Mouse (Mus musculus): ENCODE results near the gene Maml2.

Maml2 gene

DNA sequence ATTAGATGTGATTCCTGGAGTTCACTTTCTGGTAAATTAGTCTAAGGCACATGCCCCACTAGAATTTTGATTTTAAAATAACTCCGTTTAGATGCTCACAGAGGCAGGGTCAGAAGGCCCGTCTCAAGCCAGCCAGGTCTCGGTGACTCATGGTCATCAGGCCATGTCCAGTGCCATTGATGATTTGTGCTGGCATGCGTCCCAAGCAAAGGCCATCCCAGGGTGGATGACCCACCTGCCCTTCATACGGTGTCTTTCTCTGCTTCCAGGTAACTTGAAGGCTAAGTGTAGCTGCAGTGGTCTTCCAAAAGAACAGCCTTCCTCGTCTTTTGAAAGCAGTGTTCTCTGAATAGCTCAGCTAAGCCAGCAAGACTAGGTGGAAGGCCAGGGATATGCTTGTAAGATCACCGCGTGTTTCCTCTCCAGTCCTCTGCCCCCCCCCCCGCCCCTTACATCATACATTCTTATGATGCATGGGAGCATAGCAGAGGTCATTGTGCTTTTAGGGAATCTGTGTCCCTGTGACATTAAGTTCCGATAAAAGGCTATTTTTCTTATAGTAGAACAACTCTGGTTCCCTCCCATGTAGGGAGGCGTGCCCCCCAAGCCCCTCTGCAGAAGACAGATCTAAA is 235.4 kb downstream of the Maml2 start:
- no peak for DNase-seq (ENCODE audit: low spot score in 2 of 2)

DNA sequence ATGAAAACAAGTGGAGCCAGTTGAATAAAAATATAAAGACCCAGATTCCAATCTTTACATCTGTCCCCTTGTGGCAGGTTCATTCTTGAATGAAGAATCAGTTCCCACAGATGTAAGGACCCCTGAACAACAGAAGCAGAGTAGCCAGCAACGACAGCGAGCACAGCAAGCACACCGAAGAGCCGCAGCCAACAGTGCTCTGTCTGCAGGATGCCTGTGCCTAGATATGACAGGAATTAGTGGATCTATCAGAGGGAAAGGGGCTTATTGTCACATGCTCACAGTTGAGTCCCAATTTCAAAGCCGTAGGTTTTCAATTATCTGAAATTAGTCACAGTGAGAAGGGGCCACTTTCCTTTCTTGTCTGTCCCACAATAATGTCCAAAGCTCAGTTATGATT is 238.0 kb downstream of the Maml2 start:
- DNase-seq (ENCODE audit: low spot score in 2 of 2): no peak

DNA sequence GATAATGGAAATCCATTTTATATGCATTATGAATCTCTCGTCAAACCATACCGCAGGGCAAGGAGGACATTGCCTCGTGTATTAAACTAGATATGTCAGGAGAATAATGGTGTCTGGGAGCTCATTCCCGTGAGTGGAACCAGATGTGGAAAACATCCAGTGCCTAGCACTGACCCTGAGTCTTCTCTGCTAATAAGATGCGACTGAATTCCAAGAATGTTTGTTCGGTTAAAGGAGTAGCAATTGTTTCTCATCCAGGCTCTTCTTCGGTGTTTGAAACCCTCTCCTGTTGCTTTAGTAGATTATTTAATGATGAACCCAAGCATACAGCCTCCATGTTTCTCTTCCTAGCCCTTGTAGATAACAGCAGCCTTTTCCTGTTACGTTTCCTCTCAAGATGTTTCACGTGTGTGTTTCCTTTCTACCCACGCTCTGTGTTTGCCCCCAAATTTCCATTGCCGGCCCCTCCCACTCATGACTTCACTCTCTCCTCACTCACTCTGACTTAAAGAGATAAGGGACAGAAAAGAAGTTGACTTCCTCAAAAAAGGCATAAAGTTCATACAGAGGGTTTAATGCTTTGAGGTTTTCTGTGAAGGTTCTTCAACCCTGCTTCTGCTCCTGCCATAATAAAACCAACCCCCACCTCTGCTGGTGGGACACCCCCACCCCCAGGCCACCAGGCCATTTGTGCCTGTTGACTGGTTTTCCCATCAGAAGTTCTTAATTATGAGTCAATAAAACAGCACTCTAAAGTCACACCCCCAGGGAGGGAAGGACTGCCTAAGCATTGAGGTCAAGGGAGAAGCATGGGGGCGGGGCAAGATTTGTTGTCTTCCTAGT is 238.9 kb downstream of the Maml2 start:
- DNase-seq (ENCODE audit: low spot score in 2 of 2): no peak

DNA sequence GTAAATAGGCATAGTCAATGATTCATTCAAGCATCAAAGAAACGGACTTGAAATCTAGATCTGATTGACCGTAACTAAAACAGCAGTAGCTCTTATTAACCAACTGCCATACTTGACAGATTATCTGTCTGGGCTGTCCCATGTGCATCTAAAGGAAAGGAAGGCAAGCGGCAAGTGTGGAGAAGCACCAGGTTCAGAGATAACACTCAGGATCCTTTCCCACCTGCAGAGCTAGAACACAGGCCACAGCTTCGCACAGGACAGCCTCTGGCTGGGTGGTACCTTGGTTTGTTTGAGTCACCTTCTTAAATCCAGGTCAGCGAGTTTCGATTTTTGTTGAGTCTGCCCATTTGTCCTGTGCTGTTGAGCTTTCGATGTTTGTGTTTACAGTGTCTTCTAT is 240.4 kb downstream of the Maml2 start:
- DNase-seq (ENCODE audit: low spot score in 2 of 2): no peak

DNA sequence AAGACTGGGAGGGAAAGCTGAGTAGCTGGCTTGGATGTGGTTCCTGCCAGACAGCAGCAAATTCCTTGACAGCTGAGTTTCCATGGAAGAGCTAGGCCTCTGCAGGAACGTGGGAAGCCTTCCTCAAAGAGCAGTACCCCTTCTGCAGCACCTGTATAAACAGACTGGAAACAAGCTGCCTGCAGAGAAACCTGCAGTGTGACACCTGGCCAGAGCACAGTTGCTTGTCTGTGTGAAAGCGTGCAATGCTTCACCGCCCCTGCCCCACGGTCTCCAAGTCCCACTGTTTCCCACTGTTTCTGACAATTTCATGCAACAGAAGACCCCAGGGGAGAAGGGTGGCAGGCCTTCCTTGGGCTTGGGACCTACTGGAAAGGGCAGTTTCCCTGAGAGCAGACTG is 241.8 kb downstream of the Maml2 start:
- no peak for DNase-seq (ENCODE audit: low spot score in 2 of 2)

DNA sequence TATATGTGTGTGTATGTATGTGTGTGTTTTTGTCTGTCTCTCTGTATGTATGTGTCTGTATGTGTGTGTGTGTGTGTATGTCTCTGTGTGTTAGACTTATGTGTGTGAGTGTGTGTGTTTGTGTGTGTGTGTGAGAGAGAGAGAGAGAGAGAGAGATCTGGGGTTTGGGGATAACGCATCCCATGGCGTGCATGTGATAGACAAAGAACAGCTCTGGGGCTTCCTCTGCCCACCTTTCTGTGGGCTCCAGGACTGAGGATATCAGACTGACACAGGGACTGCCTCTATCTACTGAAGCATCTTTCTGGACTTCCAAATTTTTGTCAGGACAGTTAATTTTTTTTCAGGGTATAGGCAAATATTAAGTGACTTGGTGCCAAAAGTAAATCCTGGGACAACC is 242.5 kb downstream of the Maml2 start:
- no peak for DNase-seq (ENCODE audit: low spot score in 2 of 2)

DNA sequence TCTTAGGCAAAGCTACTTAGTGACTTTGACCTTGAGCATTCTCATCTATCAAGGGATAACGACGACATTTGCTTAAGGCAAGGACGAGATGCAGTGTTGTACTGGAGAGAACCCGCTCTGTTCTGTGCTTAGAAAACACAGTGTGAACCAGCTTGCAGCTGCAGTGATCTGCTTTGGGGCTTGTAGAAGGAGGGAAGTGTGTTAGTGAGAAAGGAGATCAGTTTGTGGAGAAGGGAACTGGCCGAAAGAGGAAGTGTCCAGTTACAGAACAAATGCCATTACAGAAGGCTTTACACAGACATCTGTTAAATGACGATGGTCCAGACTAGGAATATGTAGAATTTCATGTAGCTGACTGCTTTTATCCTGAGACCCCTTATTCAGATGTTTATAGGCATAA is 243.0 kb downstream of the Maml2 start:
- peak in 1 of 2 experiments; percentile 35 for DNase-seq (ENCODE audit: low spot score in 2 of 2)

DNA sequence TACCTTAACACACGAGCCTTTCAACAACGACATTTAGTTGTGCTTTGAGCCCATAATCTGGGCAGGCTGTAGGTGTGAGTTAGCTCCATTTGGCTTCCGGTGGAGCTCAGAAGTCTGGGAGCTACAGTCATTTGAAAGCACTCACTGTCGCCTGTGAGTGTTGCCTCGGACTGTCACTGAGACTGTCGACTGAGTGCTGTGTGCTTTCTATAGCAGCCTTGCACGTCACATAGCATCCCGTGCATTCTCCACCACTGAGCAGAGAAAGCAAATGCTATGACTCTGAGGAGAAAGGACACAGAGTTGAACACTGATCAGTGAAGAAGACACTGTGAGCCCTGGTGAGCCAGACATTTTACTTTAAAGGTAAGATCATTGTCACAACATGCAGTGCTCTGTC is 245.4 kb downstream of the Maml2 start:
- DNase-seq (ENCODE audit: low spot score in 2 of 2): no peak

DNA sequence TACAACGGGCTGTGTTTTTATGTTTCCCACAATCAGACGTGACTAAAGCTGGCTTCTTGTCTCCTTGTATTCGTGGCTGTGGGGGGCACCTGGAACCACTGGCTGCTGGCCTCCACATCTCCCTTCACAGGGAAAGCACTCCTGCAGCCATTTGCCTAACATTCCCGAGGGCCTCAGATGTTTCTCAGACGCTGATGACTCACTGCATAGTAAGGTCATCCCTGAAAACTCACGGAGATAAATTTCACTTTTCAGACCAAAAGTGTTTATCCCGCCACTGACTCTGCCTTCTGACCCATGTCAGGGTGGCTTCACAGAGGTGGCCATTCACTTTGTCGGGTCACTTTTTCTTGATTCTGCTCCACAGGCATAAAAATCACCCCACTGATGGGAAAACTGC is 246.4 kb downstream of the Maml2 start:
- DNase-seq (ENCODE audit: low spot score in 2 of 2): no peak

DNA sequence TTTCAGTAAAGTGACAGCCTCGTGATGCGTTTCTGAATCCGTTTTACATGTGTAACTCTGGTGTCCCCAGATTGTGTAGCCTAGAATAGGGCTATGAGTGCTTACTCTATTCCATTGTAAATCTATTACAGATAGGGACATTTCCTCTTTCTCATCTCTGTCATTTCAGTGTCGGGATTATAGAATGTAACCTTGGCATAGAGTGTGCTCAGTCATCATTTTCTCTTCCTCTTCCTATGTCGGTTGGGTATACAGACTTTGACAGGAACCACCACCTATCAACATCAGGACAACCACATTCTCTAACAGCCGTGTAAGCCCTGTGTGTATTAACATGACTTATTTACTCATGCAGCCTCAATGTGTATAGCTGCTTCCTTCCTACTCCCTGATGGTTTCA is 248.0 kb downstream of the Maml2 start:
- DNase-seq (ENCODE audit: low spot score in 2 of 2): no peak

DNA sequence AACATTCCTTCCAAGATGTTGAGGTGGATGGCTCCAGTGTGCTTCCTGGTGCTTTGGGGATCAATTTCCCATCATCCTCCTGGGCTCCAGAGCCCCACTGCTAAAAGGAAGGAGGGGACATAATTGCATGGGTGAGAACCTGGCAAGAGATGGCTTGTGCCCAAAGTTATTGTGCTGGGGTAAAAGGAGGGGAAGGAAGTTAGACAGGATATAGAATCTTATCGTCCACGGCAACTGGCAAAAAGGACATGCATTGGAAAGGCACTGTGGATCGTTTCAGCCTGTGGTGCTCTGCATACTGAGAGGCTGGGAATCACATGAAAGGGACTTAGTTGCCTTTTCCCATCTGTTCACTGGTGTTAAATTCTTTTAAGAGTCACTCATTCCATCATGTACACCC is 252.2 kb downstream of the Maml2 start:
- no peak for DNase-seq (ENCODE audit: low spot score in 2 of 2)

DNA sequence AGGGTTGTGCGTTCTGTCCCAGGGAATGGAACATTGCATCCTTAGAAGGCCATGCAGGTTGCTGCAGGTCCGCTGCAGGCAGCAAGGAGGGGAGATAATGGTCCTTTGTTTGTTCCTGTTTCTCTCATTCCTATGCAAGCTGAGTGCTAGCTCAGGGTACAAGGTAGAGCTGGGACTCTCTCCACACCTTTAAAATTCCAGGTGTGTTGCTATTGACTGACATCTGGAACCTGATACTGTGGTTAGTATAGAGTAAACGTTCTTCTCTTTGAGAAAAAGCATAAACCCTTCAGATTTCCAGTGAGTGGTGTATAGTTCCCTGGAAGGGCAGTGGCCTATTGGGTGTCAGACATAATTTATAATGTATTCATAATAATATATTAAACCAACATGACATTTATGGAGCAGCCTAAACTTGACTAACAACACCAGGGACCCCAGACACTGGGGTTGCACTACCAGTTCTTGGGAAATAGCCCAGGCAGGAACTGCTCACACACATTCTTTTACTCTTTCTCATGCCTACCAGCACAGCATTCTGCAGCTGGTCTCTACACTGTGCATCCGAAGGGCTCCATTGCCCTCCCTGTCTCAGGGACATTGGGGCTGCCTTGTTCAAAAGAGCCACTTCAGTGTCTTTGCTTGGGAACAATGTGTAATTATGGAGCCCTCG is 254.8 kb downstream of the Maml2 start:
- DNase-seq (ENCODE audit: low spot score in 2 of 2): no peak

DNA sequence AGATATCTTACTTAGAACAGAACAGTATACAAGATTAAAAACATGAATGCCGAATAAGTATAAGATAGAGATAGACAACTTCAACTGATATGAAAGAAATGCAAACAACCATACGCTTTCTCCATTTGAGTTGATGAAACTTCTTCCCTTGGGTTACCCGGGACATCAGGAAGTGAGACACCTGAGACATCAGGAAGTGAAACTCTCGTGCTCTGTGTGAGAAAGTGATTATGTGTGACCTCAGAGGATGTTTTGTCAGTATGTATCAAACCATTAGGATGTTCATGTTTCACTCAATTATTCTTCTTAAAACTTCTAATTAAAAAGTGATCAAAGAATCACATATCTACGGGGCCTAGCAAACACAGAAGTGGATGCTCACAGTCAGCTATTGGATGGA is 257.0 kb downstream of the Maml2 start:
- DNase-seq (ENCODE audit: low spot score in 2 of 2): no peak

DNA sequence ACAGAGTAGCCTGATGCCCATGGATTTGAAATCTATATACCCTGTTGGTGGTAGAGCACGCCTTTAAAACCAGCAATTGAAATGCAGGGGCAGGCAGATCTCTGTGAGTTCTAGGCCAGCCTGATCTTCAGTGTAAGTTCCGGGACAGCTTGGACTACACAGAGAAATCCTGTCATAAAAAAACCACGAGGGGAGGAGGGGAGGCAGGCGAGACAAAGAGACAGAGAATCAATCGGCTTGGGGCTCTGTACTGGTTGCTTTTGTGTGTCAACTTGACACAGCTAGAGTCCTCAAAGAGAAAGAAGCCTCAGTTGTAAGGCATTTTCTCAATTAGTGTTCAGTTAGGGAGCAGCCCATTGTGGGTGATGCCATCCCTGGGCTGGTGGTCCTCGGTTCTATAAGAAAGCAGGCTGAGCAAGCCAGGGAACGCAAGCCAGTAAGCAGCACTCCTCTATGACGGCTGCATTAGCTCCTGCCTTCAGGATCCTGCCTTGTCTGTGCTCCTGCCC is 258.3 kb downstream of the Maml2 start:
- no peak for DNase-seq (ENCODE audit: low spot score in 2 of 2)

DNA sequence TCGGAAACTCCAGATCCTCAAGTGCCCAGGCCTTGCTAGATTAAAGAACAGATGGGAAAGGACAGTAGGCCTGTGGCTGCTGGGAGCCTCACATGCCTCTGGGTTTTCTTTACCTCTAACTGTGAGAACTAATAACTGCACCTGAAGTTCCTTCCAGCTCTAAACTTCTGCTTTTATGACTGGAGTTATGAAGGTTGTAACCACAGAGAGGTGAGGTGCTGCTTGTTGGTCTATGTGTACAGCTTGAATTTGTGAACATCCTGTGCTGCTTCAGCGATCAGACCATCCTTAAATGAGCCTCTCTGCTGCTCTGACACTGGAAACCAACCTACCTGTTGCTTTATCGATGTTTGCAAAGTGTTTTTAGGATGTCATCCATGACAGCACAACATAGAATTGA is 258.9 kb downstream of the Maml2 start:
- no peak for DNase-seq (ENCODE audit: low spot score in 2 of 2)

DNA sequence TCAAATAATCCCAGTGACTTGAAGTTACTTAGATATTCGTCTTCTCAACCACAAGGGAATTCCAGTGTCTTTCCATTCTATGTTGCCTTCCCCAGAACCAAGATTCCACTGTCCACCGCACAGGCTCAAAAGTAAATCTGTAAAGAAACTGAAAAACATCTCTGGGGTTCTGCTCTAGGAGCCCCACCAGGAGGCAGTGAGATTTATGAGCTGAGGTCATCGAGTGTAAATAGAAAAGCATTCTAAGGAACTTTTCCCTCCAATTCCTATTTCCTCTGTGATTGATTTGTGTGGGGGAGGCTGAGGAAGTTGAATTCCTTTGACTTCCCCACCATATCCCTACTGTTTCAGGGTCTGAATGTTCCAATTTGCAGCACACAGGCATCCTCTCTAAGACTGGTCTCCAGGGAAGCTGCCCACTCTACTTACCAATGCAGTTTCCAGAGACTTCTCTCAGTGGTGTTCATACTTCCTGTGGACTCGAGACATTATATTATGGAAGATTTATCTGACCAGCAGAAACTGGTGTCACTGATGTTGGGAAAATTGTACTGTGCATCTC is 261.1 kb downstream of the Maml2 start:
- no peak for DNase-seq (ENCODE audit: low spot score in 2 of 2)

DNA sequence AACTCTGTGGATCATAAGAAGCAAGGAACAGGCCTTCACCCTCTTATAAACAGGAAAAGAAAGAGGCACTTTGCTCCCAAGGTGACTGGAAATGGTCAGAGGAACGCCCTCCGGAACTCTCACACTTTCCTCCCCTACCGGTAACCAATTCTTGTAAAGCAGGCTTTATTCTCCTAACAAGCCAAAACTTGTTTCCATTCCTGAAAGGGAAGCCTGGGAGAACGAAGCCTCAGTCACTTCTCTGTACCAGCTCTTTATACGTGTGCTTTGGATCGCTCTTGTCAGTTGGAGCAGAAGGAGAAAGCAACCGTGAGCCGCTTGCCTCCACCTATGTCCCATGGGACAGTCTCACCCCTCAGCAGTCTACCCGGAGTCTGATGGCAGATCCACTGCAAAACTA is 262.9 kb downstream of the Maml2 start:
- DNase-seq (ENCODE audit: low spot score in 2 of 2): no peak

DNA sequence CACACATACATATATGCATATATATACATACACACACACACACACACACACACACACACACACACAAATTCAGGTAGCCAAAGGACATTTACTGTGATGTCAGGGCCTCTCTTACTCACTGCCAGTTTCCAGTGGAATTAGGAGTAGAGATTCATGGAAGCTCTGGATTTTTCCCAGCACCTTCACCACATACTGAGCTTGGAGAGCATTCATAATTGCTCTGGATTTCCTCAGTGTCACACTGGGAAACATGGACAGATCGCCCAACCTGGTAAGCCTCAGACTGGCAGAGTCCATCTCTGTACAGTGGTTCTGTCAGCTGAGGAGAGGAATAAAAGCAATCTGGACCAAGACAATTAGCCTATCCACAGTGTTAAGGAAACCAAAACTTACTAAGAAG is 263.6 kb downstream of the Maml2 start:
- no peak for DNase-seq (ENCODE audit: low spot score in 2 of 2)

DNA sequence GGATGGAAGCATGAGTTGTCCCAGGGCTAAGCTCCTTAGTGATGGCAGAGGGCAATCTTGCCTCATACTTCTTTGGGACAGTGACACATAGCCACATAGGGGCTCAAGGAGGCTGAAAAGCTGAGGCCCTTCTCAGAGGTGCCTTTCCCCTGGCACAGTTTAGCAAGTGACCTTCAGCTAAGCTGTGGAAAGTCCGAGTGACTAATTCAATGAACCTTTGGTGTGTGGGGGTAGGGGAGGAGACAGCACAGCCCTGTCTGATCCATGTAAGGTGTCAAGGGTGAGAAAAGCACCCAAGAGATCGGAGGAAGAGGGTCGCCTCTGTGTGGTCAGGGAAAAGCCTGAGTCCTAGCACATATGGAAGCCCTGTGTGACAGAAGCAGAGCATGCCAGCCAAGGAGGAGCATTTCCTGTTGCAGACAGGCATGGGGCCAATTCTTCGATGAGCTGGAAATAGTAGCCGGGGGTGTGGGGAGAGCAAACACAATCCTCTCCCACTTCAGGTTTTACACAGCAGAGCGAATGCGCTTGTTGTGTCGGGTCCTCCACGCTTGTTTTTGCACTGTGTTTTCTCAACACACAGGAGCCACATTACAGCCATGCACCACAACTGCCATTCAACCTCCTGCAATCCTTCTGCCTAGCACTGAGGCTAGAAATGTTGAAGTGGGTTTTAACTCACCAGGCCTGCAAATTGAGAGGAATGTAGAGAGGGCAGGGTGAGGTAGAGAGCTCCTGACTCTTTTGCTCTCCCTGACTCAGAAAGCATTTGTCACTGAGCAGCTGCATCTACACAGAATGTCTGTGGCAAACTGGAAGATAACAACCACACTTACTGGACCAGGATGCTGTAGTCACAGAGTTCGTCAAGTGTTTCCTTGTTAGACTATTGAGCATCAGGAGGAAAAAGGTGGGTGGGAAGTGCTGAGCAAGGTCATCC is 266.0 kb downstream of the Maml2 start:
- peak; percentile 69 to 71 for DNase-seq (ENCODE audit: low spot score in 2 of 2)

DNA sequence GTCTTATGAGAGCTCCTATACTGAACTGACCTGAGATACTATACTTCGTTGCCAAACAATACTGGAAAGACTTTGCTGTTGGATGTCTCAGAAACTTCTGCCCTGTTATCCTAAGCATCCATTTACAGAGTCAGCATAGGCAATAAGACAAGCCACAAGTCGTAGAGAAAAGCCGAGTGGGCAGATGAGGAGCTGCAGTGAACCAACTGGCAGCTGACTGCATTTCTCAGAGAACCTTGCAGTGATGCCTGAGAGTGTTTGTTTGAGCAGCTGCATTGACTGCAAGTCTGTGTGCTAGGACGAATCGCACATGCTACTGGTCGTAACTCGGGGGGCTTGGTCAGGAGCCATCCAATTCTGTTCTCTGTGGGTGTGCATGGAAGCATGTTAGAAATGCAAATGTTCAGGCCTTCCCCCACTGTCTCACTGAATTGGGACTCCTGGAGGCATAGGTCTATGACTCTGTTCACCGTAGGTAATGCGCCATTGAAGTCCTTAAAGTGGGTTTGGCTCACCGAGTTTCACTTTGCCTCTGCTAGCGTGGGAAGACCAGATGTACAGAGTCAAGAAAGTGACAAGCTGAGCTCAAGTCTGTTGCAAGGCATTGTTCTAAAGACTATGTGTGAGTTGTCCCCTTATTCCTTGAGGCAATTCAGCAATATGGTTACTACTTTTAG is 267.7 kb downstream of the Maml2 start:
- DNase-seq (ENCODE audit: low spot score in 2 of 2): no peak

Data from right cerebral cortex, postnatal 10 days (tissue).